Mouse (Mus musculus): ENCODE measurements around the gene Hmga1b.
"Not testable (repeated sequence)": the region's sequence is repeated elsewhere in the genome, so short reads cannot be mapped to it uniquely, and the experiment has no call there.

Gene Hmga1b

GRCm38 (mm10) chr11:120783426-120784063 lies 21.0 kb downstream of the Hmga1b start:
- DNase-seq (ENCODE audit: low read depth, low spot score): no peak

GRCm38 (mm10) chr11:120784064-120784791 lies 21.6 kb downstream of the Hmga1b start, which contains the start of the genes Rfng and Gps1:
TSS of gene Rfng (minus strand) at chr11:120784207.
TSS of gene Gps1 (plus strand) at chr11:120784272.
- DNase-seq (ENCODE audit: low read depth, low spot score): peak; percentile 86

- DNase-seq (ENCODE audit: low read depth, low spot score): no peak
Measured at GRCm38 (mm10) chr11:120785145-120785544, 22.6 kb downstream of the Hmga1b start.

- not testable (repeated sequence) for DNase-seq (ENCODE audit: low read depth, low spot score)
Measured at GRCm38 (mm10) chr11:120788460-120788859, 25.9 kb downstream of the Hmga1b start.

- DNase-seq (ENCODE audit: low read depth, low spot score): no peak
Measured at GRCm38 (mm10) chr11:120789355-120789754, 26.8 kb downstream of the Hmga1b start.

GRCm38 (mm10) chr11:120789810-120790209 lies 27.2 kb downstream of the Hmga1b start:
- no peak for DNase-seq (ENCODE audit: low read depth, low spot score)

GRCm38 (mm10) chr11:120792652-120793051 lies 30.1 kb downstream of the Hmga1b start:
- DNase-seq (ENCODE audit: low read depth, low spot score): no peak

GRCm38 (mm10) chr11:120795756-120796613 lies 33.4 kb downstream of the Hmga1b start, which contains the start of gene Dus1l:
TSS of gene Dus1l (minus strand) at chr11:120796403.
- DNase-seq (ENCODE audit: low read depth, low spot score): peak; percentile 97

- no peak for DNase-seq (ENCODE audit: low read depth, low spot score)
Measured at GRCm38 (mm10) chr11:120796614-120796946, 34.0 kb downstream of the Hmga1b start.

GRCm38 (mm10) chr11:120798244-120798643 lies 35.6 kb downstream of the Hmga1b start:
- DNase-seq (ENCODE audit: low read depth, low spot score): no peak

GRCm38 (mm10) chr11:120799316-120799890 lies 36.8 kb downstream of the Hmga1b start:
- no peak for DNase-seq (ENCODE audit: low read depth, low spot score)

- peak; percentile 89 for DNase-seq (ENCODE audit: low read depth, low spot score)
Measured at GRCm38 (mm10) chr11:120800061-120800904, 37.7 kb downstream of the Hmga1b start.

- DNase-seq (ENCODE audit: low read depth, low spot score): no peak
Measured at GRCm38 (mm10) chr11:120804274-120804673, 41.7 kb downstream of the Hmga1b start.

GRCm38 (mm10) chr11:120804769-120805168 lies 42.2 kb downstream of the Hmga1b start:
- no peak for DNase-seq (ENCODE audit: low read depth, low spot score)

- no peak for DNase-seq (ENCODE audit: low read depth, low spot score)
Measured at GRCm38 (mm10) chr11:120805375-120806298, 43.0 kb downstream of the Hmga1b start.

GRCm38 (mm10) chr11:120808010-120808409 lies 45.4 kb downstream of the Hmga1b start:
- no peak for DNase-seq (ENCODE audit: low read depth, low spot score)

GRCm38 (mm10) chr11:120812068-120812467 lies 49.5 kb downstream of the Hmga1b start:
- DNase-seq (ENCODE audit: low read depth, low spot score): no peak
